Mouse (Mus musculus) neural tube, embryonic 14.5 days (tissue): Measurements from ENCODE around the gene Cnih2. TPM values are rescaled to one million over a fixed set of nuclear protein-coding genes. Genes with fewer than 3 reads are reported as not detected.
A peak's percentile ranks its signal among the peaks of the same experiment; 100 is the strongest.

Experiments
- ATAC-seq: fragments of 200-750 bp; cut with Nextera tagmentation; 2 replicates; pipeline ENCODE4 v1.8.0; 2017; ENCODE audit warnings: low read depth, mild to moderate bottlenecking, moderate TSS enrichment, moderate library complexity
- H3K27ac ChIP-seq: fragments of 300-500 bp; sonication (generic); 2 replicates; pipeline ENCODE4 v1.5.1; 2014; ENCODE audit warnings: low read depth, mild to moderate bottlenecking, control low read depth, low read length, moderate library complexity, mixed read lengths
- H3K27me3 ChIP-seq: fragments of 300-500 bp; sonication (generic); 2 replicates; pipeline ENCODE4 v1.6.1; 2014; ENCODE audit warnings: low read length; ENCODE audit not compliant: control insufficient read depth, insufficient read depth
- H3K36me3 ChIP-seq: fragments of 300-500 bp; sonication (generic); 2 replicates; pipeline ENCODE4 v1.6.1; 2014; ENCODE audit warnings: low read length, mixed read lengths; ENCODE audit not compliant: control insufficient read depth, insufficient read depth
- H3K4me1 ChIP-seq: fragments of 300-500 bp; sonication (generic); 2 replicates; pipeline ENCODE4 v1.6.1; 2014; ENCODE audit warnings: low read length; ENCODE audit not compliant: control insufficient read depth, insufficient read depth
- H3K4me2 ChIP-seq: fragments of 300-500 bp; sonication (generic); 2 replicates; pipeline ENCODE4 v1.6.1; 2014; ENCODE audit warnings: mild to moderate bottlenecking, low read depth, low read length, control low read depth
- H3K4me3 ChIP-seq: fragments of 300-500 bp; sonication (generic); 2 replicates; pipeline ENCODE4 v1.5.1; 2014; ENCODE audit warnings: low read depth, low read length, control low read depth, mixed read lengths
- H3K9ac ChIP-seq: fragments of 300-500 bp; sonication (generic); replicated peaks from 2 replicates; pipeline ENCODE4 v1.6.1; 2014; ENCODE audit warnings: low read depth, mild to moderate bottlenecking, control low read depth, low read length, mixed read lengths
- H3K9me3 ChIP-seq: fragments of 300-500 bp; sonication (generic); 2 replicates; pipeline ENCODE4 v1.6.1; 2016; ENCODE audit warnings: low read length; ENCODE audit not compliant: control insufficient read depth
- WGBS: fragments of 180-500 bp; shearing (Covaris S2); extraction: QIAGEN DNeasy Blood & Tissue Kit; methylation state at CpG from one replicate; pipeline ENCODE4 v1.1.7; 2014; 5-methylcytosine and 5-hydroxymethylcytosine counted together
- polyA plus RNA-seq: library from polyadenylated mRNA; unstranded; fragments of >200 nt; fragmentation: Nextera tagmentation; extraction: Ambion mirVana; gene quantifications from 2 replicates; pipeline ENCODE4 v1.2.1, GENCODE M21; 2014

Gene Cnih2
- polyA plus RNA-seq: 433 and 499 TPM in 2 replicates

DNA sequence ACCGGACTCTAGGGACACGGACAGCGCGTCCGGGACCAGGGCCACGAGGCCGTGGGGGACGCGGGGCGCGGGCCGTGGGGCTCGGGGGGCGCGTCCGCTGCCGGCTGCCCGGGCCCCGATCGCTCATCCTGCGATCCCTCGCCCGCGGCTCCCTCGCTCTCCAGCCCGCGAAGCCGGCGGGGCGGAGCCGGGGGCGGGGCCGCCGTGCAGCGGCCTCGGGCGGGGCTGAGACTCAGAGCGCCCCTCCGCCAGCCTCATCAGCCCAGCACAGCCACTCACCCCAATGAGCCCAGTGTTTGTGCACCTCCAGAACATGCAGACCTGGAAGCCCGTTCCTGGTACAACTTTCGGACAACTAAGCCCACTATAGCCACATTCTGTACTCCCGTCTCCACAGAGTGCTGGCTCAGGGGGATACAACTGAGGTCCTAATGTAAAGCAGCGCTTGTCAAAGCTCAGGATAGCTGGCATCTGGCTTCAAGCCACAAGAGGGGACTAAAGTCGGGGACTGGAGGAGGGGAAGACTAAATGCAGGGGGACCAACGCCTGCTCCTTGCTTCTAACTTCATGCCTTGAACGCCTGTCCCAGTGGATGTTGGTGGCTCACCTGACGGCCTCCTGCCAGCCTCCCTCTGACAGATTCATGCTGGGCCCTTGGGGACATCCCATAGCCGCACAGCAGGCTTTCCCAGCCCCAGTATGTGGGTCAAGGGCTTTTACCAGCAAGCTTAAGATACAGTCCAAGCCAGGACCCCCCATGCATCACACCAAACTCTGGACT is at the start of gene Cnih2:
Gene Cnih2 (minus strand): TSS at position 159 of the 781 bp plus-strand sequence.
- Histone ChIP-seq H3K36me3 (peaks cover 37% of the 10 kb centered on the region), H3K9ac (peak within 1 kb of the TSS; percentile 98), H3K27ac (peak within 1 kb of the TSS; percentile 92), H3K4me2 (peak within 1 kb of the TSS; percentile 59), H3K27me3 (no peaks in the 10 kb centered on the region), H3K9me3 (no peaks in the 10 kb centered on the region), H3K4me1 (peaks cover 41% of the 10 kb centered on the region), H3K4me3 (peak within 1 kb of the TSS; percentile 87)
- peak; percentile 75 for ATAC-seq
- 2% methylated on average over 39 of the region's 48 CpGs for WGBS

DNA sequence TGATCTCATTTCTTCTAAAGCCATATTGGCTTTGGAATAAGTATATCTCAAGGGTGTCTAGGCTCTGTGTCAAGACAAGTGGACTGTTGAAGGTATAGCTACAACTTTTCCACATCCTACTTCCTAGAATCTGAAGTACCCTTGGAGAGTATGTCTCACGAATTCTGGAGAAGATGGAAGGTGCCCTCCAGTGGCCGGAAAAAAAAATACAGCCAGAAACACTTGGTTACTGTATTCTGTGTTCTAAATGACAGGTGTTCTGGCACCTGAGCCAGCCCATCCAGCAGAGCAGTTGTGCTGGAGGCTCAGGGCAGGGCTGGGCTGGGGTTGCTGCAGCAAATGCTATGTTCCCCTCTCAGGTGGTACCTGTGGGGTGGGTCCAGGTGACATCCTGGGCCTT is 41.3 kb upstream of the Cnih2 start:
- Histone ChIP-seq H3K9ac (no peak overlapping the region), H3K27ac (no peak overlapping the region), H3K36me3 (peaks cover 38% of the 10 kb centered on the region), H3K4me2 (no peak overlapping the region), H3K4me3 (no peak overlapping the region), H3K4me1 (no peaks in the 10 kb centered on the region), H3K9me3 (no peaks in the 10 kb centered on the region), H3K27me3 (no peaks in the 10 kb centered on the region)
- ATAC-seq: peak; percentile 38; the same call in 1 of the 2 replicates
- WGBS: 0% methylated on average over 2 of the region's 2 CpGs

DNA sequence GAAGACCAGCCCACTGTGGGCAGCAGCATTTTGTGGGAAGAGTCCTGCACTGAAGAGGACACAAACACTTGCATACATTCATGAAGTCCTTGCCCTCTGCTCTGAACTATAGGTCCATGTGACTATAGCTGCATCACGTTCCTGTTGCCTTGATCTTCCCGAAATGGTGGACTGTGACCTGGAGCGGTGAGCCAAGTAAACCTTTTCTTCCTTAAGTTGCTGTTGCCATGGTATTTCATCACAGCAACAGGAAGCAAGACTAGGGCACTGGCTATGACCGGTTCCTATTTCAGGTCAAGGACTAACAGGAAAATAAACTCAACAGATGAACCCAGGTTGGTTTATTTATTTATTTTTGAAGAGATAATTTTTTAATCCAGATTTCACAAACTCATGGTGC is 32.9 kb upstream of the Cnih2 start:
- no peaks in the 10 kb centered on the region for H3K4me1 ChIP-seq
- H3K27ac ChIP-seq: no peak overlapping the region
- H3K27me3 ChIP-seq: no peaks in the 10 kb centered on the region
- peaks cover 14% of the 10 kb centered on the region for H3K36me3 ChIP-seq
- no peak overlapping the region for H3K9ac ChIP-seq
- WGBS: 87% methylated on average over 4 of the region's 4 CpGs
- ATAC-seq: no peak
- no peak overlapping the region for H3K4me2 ChIP-seq
- H3K9me3 ChIP-seq: no peaks in the 10 kb centered on the region
- H3K4me3 ChIP-seq: no peak overlapping the region

DNA sequence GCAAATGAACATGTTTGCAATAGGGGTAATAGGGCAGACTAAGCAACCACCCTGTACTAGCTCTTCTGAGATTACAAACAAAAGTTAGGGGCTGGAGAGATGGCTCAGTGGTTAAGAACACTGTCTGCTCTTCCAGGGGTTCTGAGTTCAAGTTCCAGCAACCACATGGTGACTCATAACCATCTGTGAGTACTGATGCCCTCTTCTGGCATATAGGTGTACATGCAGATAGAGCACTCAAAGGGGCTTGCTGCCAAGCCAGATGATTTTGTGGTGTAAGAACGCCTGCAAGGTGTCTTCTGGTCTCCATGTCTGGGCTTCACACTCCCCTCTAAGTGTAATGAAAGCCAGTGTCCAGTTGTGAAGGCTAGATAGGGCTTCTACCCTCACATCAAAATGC is 31.4 kb upstream of the Cnih2 start:
- Histone ChIP-seq H3K4me1 (no peaks in the 10 kb centered on the region), H3K4me3 (no peak overlapping the region), H3K27me3 (no peaks in the 10 kb centered on the region), H3K27ac (no peak overlapping the region), H3K36me3 (peaks cover 11% of the 10 kb centered on the region), H3K9ac (no peak overlapping the region), H3K9me3 (no peaks in the 10 kb centered on the region), H3K4me2 (no peak overlapping the region)
- no peak for ATAC-seq
- 42% methylated on average over 1 of the region's 1 CpGs for WGBS

DNA sequence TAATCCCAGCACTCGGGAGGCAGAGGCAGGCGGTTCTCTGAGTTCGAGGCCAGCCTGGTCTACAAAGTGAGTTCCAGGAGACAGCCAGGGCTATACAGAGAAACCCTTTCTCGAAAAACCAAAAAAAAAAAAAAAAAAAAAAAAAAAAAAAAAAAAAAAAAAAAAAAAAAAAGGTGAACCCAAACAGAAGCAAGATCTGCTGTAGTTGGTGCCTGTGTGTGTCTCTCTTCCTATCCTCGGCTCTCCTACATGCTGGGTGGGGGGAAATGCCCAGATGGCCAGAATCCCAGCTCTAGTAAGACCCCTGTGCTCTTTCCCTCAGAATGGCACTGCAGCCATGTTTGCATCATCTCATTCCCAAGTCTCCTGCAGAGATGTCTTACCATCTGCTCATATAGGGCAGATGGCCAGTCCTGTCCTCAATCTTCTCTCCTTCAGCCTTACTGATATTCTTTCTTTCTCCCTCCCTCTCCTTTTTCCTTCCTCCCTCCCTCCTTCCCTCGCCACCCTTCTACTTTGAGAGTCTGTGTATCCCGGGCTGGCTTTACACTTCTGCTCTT is 25.8 kb upstream of the Cnih2 start:
- H3K27ac ChIP-seq: no peak overlapping the region
- H3K36me3 ChIP-seq: no peaks in the 10 kb centered on the region
- no peak for ATAC-seq
- peaks cover 1% of the 10 kb centered on the region; the same call in 1 of the 2 replicates for H3K4me1 ChIP-seq
- H3K4me2 ChIP-seq: no peak overlapping the region
- 72% methylated on average over 7 of the region's 7 CpGs for WGBS
- no peak overlapping the region for H3K9ac ChIP-seq
- no peaks in the 10 kb centered on the region for H3K9me3 ChIP-seq
- no peaks in the 10 kb centered on the region for H3K27me3 ChIP-seq
- no peak overlapping the region for H3K4me3 ChIP-seq

DNA sequence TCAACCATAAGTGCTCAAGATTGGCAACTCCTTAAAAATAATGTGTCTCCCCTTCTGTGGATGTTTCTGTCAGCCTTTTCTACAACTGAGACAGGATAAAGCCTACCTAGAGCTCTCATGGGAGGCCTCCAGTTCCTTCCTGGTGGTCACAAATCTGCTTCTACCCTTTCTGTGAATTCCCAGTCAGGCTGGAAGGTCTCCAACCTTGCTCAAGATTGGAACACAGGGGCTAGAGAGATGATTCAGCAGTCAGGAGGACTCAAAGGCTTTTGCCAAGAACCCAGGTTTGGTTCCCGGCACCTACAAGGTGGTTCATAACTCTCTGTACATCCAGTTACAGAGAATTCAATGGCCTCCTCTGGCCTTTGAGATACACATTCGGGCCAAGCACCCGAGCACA is 24.9 kb upstream of the Cnih2 start:
- H3K27ac ChIP-seq: no peak overlapping the region
- no peak for ATAC-seq
- no peaks in the 10 kb centered on the region for H3K9me3 ChIP-seq
- H3K4me3 ChIP-seq: no peak overlapping the region
- WGBS: 94% methylated on average over 3 of the region's 3 CpGs
- no peaks in the 10 kb centered on the region for H3K27me3 ChIP-seq
- H3K4me1 ChIP-seq: peaks cover 7% of the 10 kb centered on the region; the same call in 1 of the 2 replicates
- no peak overlapping the region for H3K4me2 ChIP-seq
- H3K36me3 ChIP-seq: no peaks in the 10 kb centered on the region
- no peak overlapping the region for H3K9ac ChIP-seq

DNA sequence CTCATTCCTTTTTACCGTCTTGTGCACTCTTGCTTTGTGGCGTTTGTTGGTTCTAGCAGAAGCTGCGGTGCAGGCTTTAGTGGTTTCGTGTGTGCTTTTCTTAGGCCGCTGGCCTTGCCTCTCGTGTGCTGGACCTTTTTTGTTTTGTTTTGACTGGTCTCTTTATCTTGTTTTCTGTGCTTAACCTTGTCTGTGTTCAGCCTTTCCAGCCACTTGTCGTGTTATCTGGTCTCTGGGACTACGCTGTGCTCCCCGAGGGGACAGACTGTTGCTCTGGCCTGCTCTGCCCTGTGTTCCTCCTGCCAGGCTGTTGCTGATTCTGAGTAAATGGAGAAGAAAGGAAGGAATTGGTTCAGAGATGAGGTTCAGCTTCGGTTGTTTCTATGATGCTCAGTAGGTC is 24.2 kb upstream of the Cnih2 start:
- WGBS: 83% methylated on average over 10 of the region's 10 CpGs
- no peak overlapping the region for H3K4me2 ChIP-seq
- H3K36me3 ChIP-seq: no peaks in the 10 kb centered on the region
- no peaks in the 10 kb centered on the region for H3K9me3 ChIP-seq
- H3K4me3 ChIP-seq: no peak overlapping the region
- H3K27me3 ChIP-seq: no peaks in the 10 kb centered on the region
- no peak overlapping the region for H3K27ac ChIP-seq
- H3K9ac ChIP-seq: no peak overlapping the region
- H3K4me1 ChIP-seq: peaks cover 7% of the 10 kb centered on the region; the same call in 1 of the 2 replicates
- no peak for ATAC-seq

DNA sequence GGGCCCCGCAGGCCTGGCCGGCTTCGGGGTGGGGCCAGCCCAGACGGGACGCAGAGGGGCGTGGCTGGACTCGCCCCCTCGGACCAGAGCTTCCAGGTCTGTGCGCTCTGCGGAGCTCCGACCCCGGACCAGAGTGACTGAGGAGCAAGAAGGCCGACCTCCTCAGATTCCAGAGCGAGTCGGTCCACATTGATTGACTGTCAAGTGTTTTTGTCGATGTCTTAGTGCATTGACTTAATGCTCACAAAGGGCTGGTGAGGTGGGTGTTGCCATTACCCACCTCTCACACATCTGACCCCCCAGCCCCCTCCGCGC is 20.0 kb upstream of the Cnih2 start, which contains the start of gene Klc2:
Gene Klc2 (minus strand): TSS at position 177 of the 315 bp plus-strand sequence.
- ATAC-seq: no peak; the same call in 1 of the 2 replicates
- peak within 1 kb of the TSS; percentile 87 for H3K27ac ChIP-seq

More for the DNA sequence above, 20.0 kb upstream of the Cnih2 start, which contains the start of gene Klc2:
- Histone ChIP-seq H3K36me3 (peaks cover 6% of the 10 kb centered on the region), H3K9me3 (no peaks in the 10 kb centered on the region), H3K9ac (peak within 1 kb of the TSS; percentile 86), H3K4me2 (peak within 1 kb of the TSS; percentile 89), H3K4me1 (peaks cover 15% of the 10 kb centered on the region), H3K4me3 (peak within 1 kb of the TSS; percentile 83), H3K27me3 (no peaks in the 10 kb centered on the region)
- 1% methylated on average over 18 of the region's 18 CpGs for WGBS
